Mouse (Mus musculus) B cell, adult 62 days (primary cell): ENCODE measurements around the gene Aspscr1. TPM values are rescaled to one million over a fixed set of nuclear protein-coding genes. Genes with fewer than 3 reads are reported as not detected.

Source experiments
- total RNA-seq: library from RNA; stranded (reverse); gene quantifications from 4 replicates; pipeline ENCODE4 v1.2.4, GENCODE M21; 2023

Gene Aspscr1
- 95.9 to 114 TPM (median 110 TPM) in 4 replicates for total RNA-seq

GRCm38 (mm10) chr11:120672687-120673593 lies at the start of gene Aspscr1:
Gene Aspscr1 (plus strand): TSS chr11:120672973.

GRCm38 (mm10) chr11:120625152-120625775 lies 47.5 kb upstream of the Aspscr1 start, which contains the start of gene Sirt7:
Gene Sirt7 (minus strand): TSS chr11:120625240.

GRCm38 (mm10) chr11:120633520-120634343 lies 39.0 kb upstream of the Aspscr1 start, which contains the start of gene Mafg:
Gene Mafg (minus strand): TSS chr11:120633600.

GRCm38 (mm10) chr11:120643601-120643987 lies 29.2 kb upstream of the Aspscr1 start, which contains the start of gene Pycr1:
Gene Pycr1 (minus strand): TSS chr11:120643769.

GRCm38 (mm10) chr11:120648001-120648476 lies 24.7 kb upstream of the Aspscr1 start, which contains the start of gene Myadml2:
Gene Myadml2 (minus strand): TSS chr11:120648158.

GRCm38 (mm10) chr11:120661076-120661460 lies 11.7 kb upstream of the Aspscr1 start, which contains the start of gene Notum:
Gene Notum (minus strand): TSS chr11:120661175.

GRCm38 (mm10) chr11:120713580-120714518 lies 41.1 kb downstream of the Aspscr1 start, which contains the start of the genes Cenpx and Lrrc45:
Gene Cenpx (minus strand): TSS chr11:120713738.
Gene Lrrc45 (plus strand): TSS chr11:120713925.

GRCm38 (mm10) chr11:120721124-120722066 lies 48.6 kb downstream of the Aspscr1 start, which contains the start of gene Rac3:
Gene Rac3 (plus strand): TSS chr11:120721470.

GRCm38 (mm10) chr11:120727169-120727527 lies 54.4 kb downstream of the Aspscr1 start, which contains the start of gene Dcxr:
Gene Dcxr (minus strand): TSS chr11:120727281.

GRCm38 (mm10) chr11:120731858-120732680 lies 59.3 kb downstream of the Aspscr1 start, which contains the start of gene Cbr2:
Gene Cbr2 (minus strand): TSS chr11:120732114.

Other genes with a start within 250 kb of the Aspscr1 start
- 65.3 to 69.1 TPM (median 67.1 TPM) in 4 replicates for gene Nploc4, start 235.3 kb upstream of the Aspscr1 start, total RNA-seq
- gene Tspan10, start 230.3 kb upstream of the Aspscr1 start, total RNA-seq = 0.69 to 24.1 TPM in 2 of 4 replicates, not detected in the others
- gene Pde6g, start 219.5 kb upstream of the Aspscr1 start, total RNA-seq = 0.88 TPM in 1 of 4 replicates, not detected in the others
- gene Oxld1, start 214.9 kb upstream of the Aspscr1 start, total RNA-seq = 4.3 to 7.5 TPM (median 4.8 TPM) in 4 replicates
- gene Ccdc137, start 214.9 kb upstream of the Aspscr1 start, total RNA-seq = 28.8 to 40.2 TPM (median 32.1 TPM) in 4 replicates
- gene Arl16, start 205.4 kb upstream of the Aspscr1 start, total RNA-seq = 4.9 to 14.4 TPM (median 11.7 TPM) in 4 replicates
- gene Mrpl12, start 188.4 kb upstream of the Aspscr1 start, total RNA-seq = 31.5 to 40.7 TPM (median 34.0 TPM) in 4 replicates
- gene Slc25a10, start 181.1 kb upstream of the Aspscr1 start, total RNA-seq = 12.3 to 14.2 TPM (median 13.2 TPM) in 4 replicates
- gene Gcgr, start 142.3 kb upstream of the Aspscr1 start, total RNA-seq = not detected in 4 replicates
- gene Mcrip1, start 123.2 kb upstream of the Aspscr1 start, total RNA-seq = 38.2 to 45.1 TPM (median 40.3 TPM) in 4 replicates
- not detected in 4 replicates for gene Ppp1r27, start 121.8 kb upstream of the Aspscr1 start, total RNA-seq
- gene P4hb, start 99.7 kb upstream of the Aspscr1 start, total RNA-seq = 147 to 174 TPM (median 161 TPM) in 4 replicates
- gene Arhgdia, start 91.3 kb upstream of the Aspscr1 start, total RNA-seq = 511 to 532 TPM (median 521 TPM) in 4 replicates
- gene Alyref, start 74.6 kb upstream of the Aspscr1 start, total RNA-seq = 140 to 161 TPM (median 155 TPM) in 4 replicates
- gene Anapc11, start 74.6 kb upstream of the Aspscr1 start, total RNA-seq = 39.9 to 45.2 TPM (median 44.4 TPM) in 4 replicates
- gene Npb, start 64.5 kb upstream of the Aspscr1 start, total RNA-seq = not detected in 4 replicates
- 101 to 110 TPM (median 102 TPM) in 4 replicates for gene Pcyt2, start 55.0 kb upstream of the Aspscr1 start, total RNA-seq
- gene Sirt7, start 47.7 kb upstream of the Aspscr1 start, total RNA-seq = 95.8 to 118 TPM (median 106 TPM) in 4 replicates
- gene Mafg, start 39.4 kb upstream of the Aspscr1 start, total RNA-seq = 66.1 to 75.4 TPM (median 73.7 TPM) in 4 replicates
- gene Pycr1, start 29.2 kb upstream of the Aspscr1 start, total RNA-seq = 0.81 to 4.3 TPM (median 1.4 TPM) in 4 replicates
- gene Myadml2, start 24.8 kb upstream of the Aspscr1 start, total RNA-seq = 1.5 to 2.0 TPM in 2 of 4 replicates, not detected in the others
- not detected in 4 replicates for gene Notum, start 11.8 kb upstream of the Aspscr1 start, total RNA-seq
- 26.6 to 39.0 TPM (median 29.3 TPM) in 4 replicates for gene Cenpx, start 40.8 kb downstream of the Aspscr1 start, total RNA-seq
- 36.7 to 47.4 TPM (median 37.6 TPM) in 4 replicates for gene Lrrc45, start 41.0 kb downstream of the Aspscr1 start, total RNA-seq
- 0.86 TPM in 1 of 4 replicates, not detected in the others for gene Rac3, start 48.5 kb downstream of the Aspscr1 start, total RNA-seq
- gene Dcxr, start 54.3 kb downstream of the Aspscr1 start, total RNA-seq = 13.4 to 18.0 TPM (median 16.8 TPM) in 4 replicates
- gene Cbr2, start 59.1 kb downstream of the Aspscr1 start, total RNA-seq = not detected in 4 replicates
- gene Hmga1b, start 89.8 kb downstream of the Aspscr1 start, total RNA-seq = 33.4 to 46.4 TPM (median 42.5 TPM) in 4 replicates
- gene Rfng, start 111.2 kb downstream of the Aspscr1 start, total RNA-seq = 12.1 to 16.6 TPM (median 12.6 TPM) in 4 replicates
- gene Gps1, start 111.3 kb downstream of the Aspscr1 start, total RNA-seq = 70.3 to 87.1 TPM (median 75.6 TPM) in 4 replicates
- 49.8 to 57.3 TPM (median 53.2 TPM) in 4 replicates for gene Dus1l, start 123.4 kb downstream of the Aspscr1 start, total RNA-seq
- gene Fasn, start 151.6 kb downstream of the Aspscr1 start, total RNA-seq = 117 to 130 TPM (median 124 TPM) in 4 replicates